Comparison of ENCODE assay signal across 9 mouse cellular contexts in genomic region chr7:37011180-37011754, GRCm38 (mm10).
A peak's percentile ranks its signal among the peaks of the same experiment; 100 is the strongest.
DNase-seq lines count a peak whose midpoint lies in the region; ATAC-seq and TF ChIP-seq lines count a peak whose summit lies in the region.
"Had no signal": no experiment of that assay in that cellular context is flagged by ENCODE, and none has a peak within 500 bp of the region (broad histone marks: within the 10 kb centered on the region; RNA-seq: fewer than 3 reads in every experiment).

No protein-coding gene starts in this region.

- no peaks in the 10 kb centered on the region for H3K36me3 ChIP-seq in forebrain, embryonic 10.5 days (replicated peaks)
- H3K36me3 ChIP-seq in forebrain, embryonic 15.5 days = no peaks in the 10 kb centered on the region
- no peaks in the 10 kb centered on the region for H3K36me3 ChIP-seq in lung, postnatal 0 days (ENCODE audit: insufficient read depth, low read length)

- 63% methylated on average over 6 of the region's 6 CpGs for WGBS in forebrain, embryonic 10.5 days
- 84% methylated on average over 6 of the region's 6 CpGs for WGBS in forebrain, embryonic 15.5 days
- 31% methylated on average over 6 of the region's 6 CpGs for WGBS in lung, postnatal 0 days

- peak; percentile 38 for DNase-seq in forebrain, embryonic 10.5 days (ENCODE audit: extremely low spot score, low spot score)
- peak; percentile 70 for DNase-seq in embryo, embryonic 10 days (ENCODE audit: low spot score)
- peak; percentile 11 for DNase-seq in kidney, adult 11 months
- peak; percentile 43 for DNase-seq in lung, postnatal 0 days (ENCODE audit: low spot score)
- DNase-seq in retina, embryonic 14.5 days (ENCODE audit: low spot score) = no peak
- DNase-seq: gastrocnemius, postnatal 36 days had no signal

- ATAC-seq in forebrain, embryonic 15.5 days (replicated peaks) = no peak
- ATAC-seq in lung, postnatal 0 days = peak; percentile 61
- ATAC-seq in monocyte, adult 5-6 weeks (replicated peaks; ENCODE audit: insufficient number of reproducible peaks, low FRiP score, low TSS enrichment, poor library complexity, severe bottlenecking) = no peak
- no peak for ATAC-seq in erythroid progenitor cell, adult 5-6 weeks (replicated peaks; ENCODE audit: low FRiP score, poor library complexity, severe bottlenecking)

- no peak overlapping the region for H3K4me2 ChIP-seq in forebrain, embryonic 15.5 days (replicated peaks)
- no peak overlapping the region for H3K4me2 ChIP-seq in lung, postnatal 0 days (replicated peaks; ENCODE audit: low read depth, low read length)

- H3K4me1 ChIP-seq in forebrain, embryonic 10.5 days = peaks cover 22% of the 10 kb centered on the region
- no peaks in the 10 kb centered on the region for H3K4me1 ChIP-seq in forebrain, embryonic 15.5 days
- H3K4me1 ChIP-seq in lung, postnatal 0 days (ENCODE audit: insufficient read depth, low read depth, low read length) = no peaks in the 10 kb centered on the region

- H3K4me3 ChIP-seq in forebrain, embryonic 10.5 days = no peak overlapping the region
- no peak overlapping the region for H3K4me3 ChIP-seq in forebrain, embryonic 15.5 days
- no peak overlapping the region for H3K4me3 ChIP-seq in lung, postnatal 0 days (ENCODE audit: low read depth, low read length)

- no peaks in the 10 kb centered on the region for H3K9me3 ChIP-seq in forebrain, embryonic 10.5 days
- no peaks in the 10 kb centered on the region for H3K9me3 ChIP-seq in forebrain, embryonic 15.5 days
- no peaks in the 10 kb centered on the region for H3K9me3 ChIP-seq in lung, postnatal 0 days (ENCODE audit: low read length)

- H3K9ac ChIP-seq in forebrain, embryonic 15.5 days (replicated peaks) = no peak overlapping the region
- no peak overlapping the region for H3K9ac ChIP-seq in lung, postnatal 0 days (replicated peaks; ENCODE audit: low read depth)

- TF ChIP-seq CTCF in lung, postnatal 0 days (IDR thresholded peaks at IDR 0.05) = no peak

- no peaks in the 10 kb centered on the region for H3K27me3 ChIP-seq in forebrain, embryonic 10.5 days (ENCODE audit: poor library complexity, severe bottlenecking)
- no peaks in the 10 kb centered on the region for H3K27me3 ChIP-seq in forebrain, embryonic 15.5 days
- no peaks in the 10 kb centered on the region for H3K27me3 ChIP-seq in lung, postnatal 0 days (replicated peaks; ENCODE audit: insufficient read depth, low read length)

- H3K27ac ChIP-seq in forebrain, embryonic 10.5 days = no peak overlapping the region
- H3K27ac ChIP-seq in forebrain, embryonic 15.5 days (replicated peaks) = no peak overlapping the region
- peak overlapping the region; percentile 32; the same call in 1 of the 2 replicates for H3K27ac ChIP-seq in lung, postnatal 0 days (ENCODE audit: low read length)

- TF ChIP-seq EP300 in lung, postnatal 0 days (IDR thresholded peaks at IDR 0.05) = peak; percentile 51
